Mouse (Mus musculus) fibroblast of lung, adult 2 months (primary cell): ENCODE measurements around the gene B9d2.
"Not testable (repeated sequence)": the region's sequence is repeated elsewhere in the genome, so short reads cannot be mapped to it uniquely, and the experiment has no call there.

Experiments used
- DNase-seq: peaks from one replicate; pipeline ENCODE4 v3.0.0-alpha.2; 2011; ENCODE audit warnings: low read depth

The B9d2 gene

DNA sequence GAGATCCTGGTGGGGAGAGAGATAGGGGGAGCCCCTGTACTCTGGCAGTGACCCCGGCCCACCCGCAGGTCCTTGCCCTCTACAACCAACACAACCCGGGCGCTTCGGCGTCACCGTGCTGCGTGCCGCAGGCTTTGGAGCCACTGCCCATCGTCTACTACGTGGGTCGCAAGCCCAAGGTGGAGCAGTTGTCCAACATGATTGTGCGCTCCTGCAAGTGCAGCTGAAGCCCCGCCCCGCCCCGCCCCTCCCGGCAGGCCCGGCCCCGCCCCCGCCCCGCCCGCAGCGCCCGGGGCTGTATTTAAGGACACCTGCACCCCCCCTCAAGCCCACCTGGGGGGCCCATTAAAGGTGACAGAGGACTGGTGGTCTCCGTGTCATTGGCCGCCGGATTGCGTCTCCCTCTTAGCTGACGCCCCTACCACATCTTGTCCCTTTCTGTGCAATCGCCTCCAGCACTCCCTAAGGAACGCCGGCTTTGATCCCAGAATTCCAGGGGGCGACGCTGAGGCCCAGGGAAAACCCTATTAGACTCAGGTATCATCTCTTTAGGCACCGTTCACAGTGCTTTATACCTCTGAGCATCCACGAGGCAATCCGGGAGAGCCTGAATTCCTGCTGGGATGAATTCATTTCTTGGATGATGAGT, 24.3 kb downstream of the B9d2 start:
- DNase-seq = no peak

GRCm38 (mm10) chr7:25705801-25706251, 25.2 kb downstream of the B9d2 start:
- DNase-seq = no peak

- no peak for DNase-seq
Measured at GRCm38 (mm10) chr7:25706578-25707170, 26.1 kb downstream of the B9d2 start.

GRCm38 (mm10) chr7:25707581-25708292, 27.2 kb downstream of the B9d2 start:
- DNase-seq = peak; percentile 71

DNA sequence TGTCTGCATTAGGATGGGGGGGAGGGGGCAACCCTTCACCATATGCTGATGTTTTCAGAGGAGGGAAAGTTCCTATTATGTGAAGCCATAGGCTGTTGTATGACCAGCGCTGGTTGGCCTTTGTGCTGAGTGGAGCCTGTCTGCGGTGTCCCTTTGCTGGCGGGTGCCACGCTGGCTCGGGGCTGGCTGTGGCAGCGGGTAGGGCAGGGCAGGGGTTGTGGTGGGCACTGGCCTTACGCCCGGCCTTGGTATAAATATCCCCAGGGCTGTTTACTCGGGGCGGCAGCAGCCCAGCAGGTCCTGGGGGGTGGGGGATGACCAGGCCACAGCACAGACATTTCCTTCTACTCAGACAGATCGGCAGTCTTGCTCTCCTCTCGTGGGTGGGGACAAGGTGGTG, 29.4 kb downstream of the B9d2 start:
- DNase-seq = no peak

GRCm38 (mm10) chr7:25710519-25711130, 30.0 kb downstream of the B9d2 start:
- DNase-seq = no peak

GRCm38 (mm10) chr7:25711165-25711564, 30.6 kb downstream of the B9d2 start:
- DNase-seq = no peak

GRCm38 (mm10) chr7:25711731-25712197, 31.2 kb downstream of the B9d2 start:
- DNase-seq = peak; percentile 99

DNA sequence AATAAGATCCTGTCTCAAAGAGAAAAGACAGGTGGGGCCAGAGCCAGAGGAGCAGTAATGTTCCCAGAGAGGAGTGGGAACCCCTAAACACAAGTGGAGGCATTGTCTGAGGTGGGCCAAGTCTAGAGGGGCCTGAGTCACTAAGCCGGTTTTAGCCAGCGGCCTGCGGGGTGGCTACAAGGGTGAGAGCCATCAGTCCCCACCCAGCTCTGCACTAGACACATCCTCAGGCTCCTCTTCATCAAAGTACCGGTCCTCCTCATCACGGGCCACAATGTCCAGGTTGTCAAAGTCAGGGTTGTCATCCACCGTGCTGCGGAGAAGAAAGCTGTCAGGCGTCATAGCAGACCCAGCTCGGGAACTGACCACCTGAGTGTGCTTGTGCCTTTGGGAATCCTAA, 32.2 kb downstream of the B9d2 start:
- no peak for DNase-seq

GRCm38 (mm10) chr7:25714581-25714980, 34.0 kb downstream of the B9d2 start:
- DNase-seq = no peak

- no peak for DNase-seq
Measured at GRCm38 (mm10) chr7:25715731-25716271, 35.2 kb downstream of the B9d2 start.

GRCm38 (mm10) chr7:25717478-25717877, 36.9 kb downstream of the B9d2 start:
- no peak for DNase-seq

DNA sequence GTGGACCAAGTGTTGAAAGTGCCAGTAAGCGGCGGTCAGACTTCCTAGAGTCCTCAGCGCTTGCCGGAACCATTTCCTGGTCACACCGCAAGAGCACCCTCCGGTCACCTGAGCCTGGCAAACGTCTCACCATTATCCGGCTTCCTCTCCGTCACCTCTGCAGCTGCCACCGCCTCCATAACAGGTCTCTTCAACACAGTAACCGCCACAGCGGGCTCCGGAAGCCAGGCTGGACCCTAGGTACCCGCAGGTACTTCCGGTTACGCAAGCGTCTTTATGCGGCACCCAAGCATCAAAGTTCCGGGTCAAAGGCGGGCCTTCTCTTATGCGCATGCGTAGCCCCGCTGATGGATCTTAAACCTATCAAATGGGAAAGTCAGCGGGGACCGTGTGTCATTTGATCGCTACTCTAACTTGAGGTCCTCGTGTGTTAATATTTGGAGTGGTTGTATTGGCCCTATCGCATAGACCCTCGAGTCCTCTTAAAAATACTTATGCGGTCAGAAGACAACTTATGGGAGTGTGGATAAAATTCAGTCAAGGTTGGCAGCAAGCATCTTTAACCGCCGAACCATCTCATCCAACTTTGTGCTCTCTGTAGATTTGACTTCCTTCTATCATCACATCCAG, 38.3 kb downstream of the B9d2 start, which contains the start of gene Ccdc97:
Gene Ccdc97, minus strand, starts transcription at position 301 of the 630 bp plus-strand sequence.
- peak; percentile 87 for DNase-seq

- no peak for DNase-seq
Measured at GRCm38 (mm10) chr7:25719761-25720610, 39.4 kb downstream of the B9d2 start.

- DNase-seq = no peak
Measured at GRCm38 (mm10) chr7:25720760-25721159, 40.2 kb downstream of the B9d2 start.

- DNase-seq = not testable (repeated sequence)
Measured at GRCm38 (mm10) chr7:25721776-25722175, 41.2 kb downstream of the B9d2 start.

DNA sequence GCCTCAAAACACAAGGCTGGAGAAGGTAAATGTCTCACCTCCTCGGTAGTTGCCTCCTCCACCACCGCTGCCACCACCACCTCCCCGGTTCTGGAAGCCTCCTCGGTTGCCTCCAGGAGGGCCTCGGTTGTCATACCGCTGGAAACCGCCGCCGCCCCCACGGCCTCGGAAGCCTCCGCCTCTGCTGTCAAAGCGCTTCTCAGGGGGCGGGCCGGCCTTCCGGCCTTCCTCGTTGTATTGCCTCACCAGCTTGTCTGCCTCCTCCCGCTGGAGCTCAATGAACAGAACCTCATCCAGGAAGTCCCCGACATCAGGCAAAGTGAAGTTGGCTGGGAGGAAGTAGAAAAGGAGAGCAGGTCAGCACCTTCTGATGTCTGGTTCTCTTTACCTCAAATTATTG, 45.3 kb downstream of the B9d2 start:
- DNase-seq = no peak

DNA sequence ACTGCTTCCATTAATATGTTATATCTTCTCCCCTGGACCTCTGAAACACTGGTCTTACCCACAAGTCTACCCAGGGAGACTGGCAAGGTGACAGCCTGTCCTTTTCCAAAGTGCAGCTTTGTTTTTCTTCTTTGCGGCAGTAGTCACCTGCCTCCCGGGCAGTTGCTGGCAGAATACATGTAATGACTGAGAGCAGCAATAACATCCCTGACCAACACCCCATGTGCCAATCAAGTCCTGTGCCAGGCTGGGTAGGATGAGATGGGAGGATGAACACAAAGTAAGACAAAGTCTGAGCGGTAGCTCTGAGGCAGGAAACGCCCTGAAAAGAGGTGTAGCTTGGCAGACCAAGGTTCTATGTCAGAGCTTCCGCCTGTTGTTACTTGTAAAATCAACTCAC, 47.2 kb downstream of the B9d2 start:
- DNase-seq = no peak

- DNase-seq = no peak
Measured at GRCm38 (mm10) chr7:25729396-25729795, 48.8 kb downstream of the B9d2 start.

- DNase-seq = no peak
Measured at GRCm38 (mm10) chr7:25729862-25730261, 49.3 kb downstream of the B9d2 start.
